Mouse (Mus musculus): ENCODE measurements around the gene Acss3. TPM values are rescaled to one million over a fixed set of nuclear protein-coding genes. Genes with fewer than 3 reads are reported as not detected.

Gene Acss3
- polyA plus RNA-seq (2012; ENCODE audit: low replicate concordance): not detected in 2 replicates

DNA sequence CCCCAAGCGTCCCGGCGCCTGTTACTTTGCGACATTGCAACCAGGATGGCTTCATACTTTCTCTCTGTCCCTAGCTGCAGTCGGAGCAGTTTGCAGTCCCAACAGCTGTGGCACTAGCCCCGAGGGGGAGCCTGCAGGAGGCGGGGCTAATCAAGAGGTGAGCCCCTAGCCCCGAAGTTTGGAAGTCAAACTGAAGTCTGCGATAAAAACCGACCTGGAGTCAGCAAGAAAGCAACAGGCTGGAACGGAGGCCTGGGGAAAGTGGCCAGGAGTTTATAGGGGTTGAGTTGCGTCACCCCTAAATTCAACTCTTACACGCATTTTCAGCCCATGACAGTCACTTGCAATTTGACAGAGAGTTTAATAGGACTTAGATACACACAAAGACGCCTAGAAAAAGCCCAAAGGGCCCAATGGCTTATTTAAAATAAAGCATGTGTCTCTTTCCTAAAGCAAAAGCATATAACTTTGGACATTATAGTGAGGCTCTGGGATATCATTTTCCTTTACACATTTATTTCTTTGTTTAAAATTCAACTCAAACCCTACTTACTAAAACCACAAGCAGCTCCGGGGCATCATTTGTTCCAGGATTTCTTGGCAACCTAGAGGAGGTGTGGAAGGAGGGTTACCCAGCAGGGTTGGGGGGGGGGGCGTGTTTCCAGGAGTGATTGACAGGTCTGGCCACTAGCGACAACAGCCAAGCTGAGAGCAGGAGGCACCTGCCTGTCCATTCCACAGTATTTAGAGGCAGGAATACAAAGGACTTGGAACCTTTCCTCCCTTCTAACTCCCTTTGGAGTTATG is at the start of gene Acss3:
TSS of gene Acss3 (minus strand) at position 140 of the 807 bp plus-strand sequence.

Other genes starting within 250 kb of the Acss3 start
- not detected in 2 replicates for gene Lin7a, start 148.0 kb upstream of the Acss3 start, polyA plus RNA-seq (2012; ENCODE audit: low replicate concordance)

Measured in hematopoietic multipotent progenitor cell, adult 10-12 weeks (in vitro differentiated cells).